Mouse (Mus musculus) lung, adult 2 months (tissue): ENCODE data around the gene Alg9.

ENCODE experiments used
- CTCF ChIP-seq: fragments of 200-500 bp; IDR thresholded peaks from 2 replicates; pipeline ENCODE4 v1.5.1; 2011; ENCODE audit warnings: mild to moderate bottlenecking, low read length, control low read depth; ENCODE audit not compliant: insufficient read depth
- POLR2A ChIP-seq: fragments of 200-500 bp; IDR thresholded peaks from 2 replicates; pipeline ENCODE4 v1.6.1; 2011; ENCODE audit warnings: low read depth, mild to moderate bottlenecking, control low read depth, low read length, borderline replicate concordance; ENCODE audit errors: extremely low read depth

- TF ChIP-seq CTCF (no peak), POLR2A (no peak)
These were observed 48.8 kb upstream of the Alg9 start for GRCm38 (mm10) chr9:50725921-50726590.
